Mouse (Mus musculus): ENCODE measurements around the gene Ccdc51.

The Ccdc51 gene

DNA sequence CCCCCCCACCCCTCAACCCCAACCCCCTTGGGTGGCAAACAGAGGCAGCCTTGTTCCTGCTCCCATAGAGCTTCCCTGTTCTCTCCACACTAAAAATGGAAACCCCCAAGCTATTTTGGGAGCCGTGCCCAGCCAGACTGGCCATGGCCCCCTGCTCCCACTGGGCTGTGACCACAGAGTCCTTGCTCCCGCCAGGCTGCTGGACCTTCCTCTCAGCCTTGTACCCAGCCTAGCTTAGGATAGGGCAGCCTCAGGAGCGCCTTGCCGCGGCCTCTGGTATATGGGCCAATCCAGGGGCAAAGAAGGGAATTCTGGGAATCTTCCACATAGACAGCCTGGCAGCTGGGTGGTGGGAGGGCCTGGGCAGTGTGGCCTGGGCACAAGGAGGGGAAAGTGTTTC, 15.5 kb downstream of the Ccdc51 start:
- DNase-seq = peak; percentile 77

DNA sequence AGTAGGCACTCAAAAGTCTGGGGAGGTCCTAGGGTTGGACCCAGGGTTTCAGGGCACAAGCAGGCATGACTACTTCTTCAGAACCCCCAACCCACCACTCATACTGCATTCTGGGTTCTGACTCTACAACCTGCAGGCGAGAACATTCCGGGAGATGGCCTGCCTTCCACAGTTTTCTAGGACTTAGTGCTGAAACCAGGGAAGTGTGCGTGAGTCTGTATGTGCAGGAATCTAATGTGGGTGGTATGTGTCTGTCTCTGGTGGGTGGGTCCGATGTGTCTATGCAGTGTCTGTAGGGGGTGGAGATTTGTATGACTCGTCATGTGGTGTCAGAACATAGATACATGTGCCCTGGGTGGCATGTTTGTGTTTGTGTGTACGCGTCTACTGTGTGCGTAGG, 16.1 kb downstream of the Ccdc51 start:
- peak; percentile 9 for DNase-seq

DNA sequence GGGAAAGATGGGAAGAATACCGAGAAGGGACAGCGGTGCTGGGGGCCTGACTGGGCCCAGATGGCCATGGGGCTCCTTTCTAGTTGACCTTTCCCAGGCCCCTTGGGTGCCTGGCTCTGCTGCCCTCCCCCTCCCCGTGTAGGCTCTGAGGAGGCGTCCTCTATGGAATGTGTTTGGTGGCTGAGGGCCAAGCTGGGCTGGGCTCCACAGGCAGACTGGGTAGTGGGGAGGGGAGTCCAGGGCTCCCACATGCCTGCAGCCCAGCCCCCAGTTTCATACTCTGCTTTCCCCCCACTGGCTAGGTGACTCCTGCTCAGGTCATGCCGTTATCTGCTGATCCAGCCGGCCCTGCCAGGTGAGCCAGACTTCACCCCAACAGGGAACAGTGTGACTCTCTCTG, 16.7 kb downstream of the Ccdc51 start:
- DNase-seq = peak; percentile 57

DNA sequence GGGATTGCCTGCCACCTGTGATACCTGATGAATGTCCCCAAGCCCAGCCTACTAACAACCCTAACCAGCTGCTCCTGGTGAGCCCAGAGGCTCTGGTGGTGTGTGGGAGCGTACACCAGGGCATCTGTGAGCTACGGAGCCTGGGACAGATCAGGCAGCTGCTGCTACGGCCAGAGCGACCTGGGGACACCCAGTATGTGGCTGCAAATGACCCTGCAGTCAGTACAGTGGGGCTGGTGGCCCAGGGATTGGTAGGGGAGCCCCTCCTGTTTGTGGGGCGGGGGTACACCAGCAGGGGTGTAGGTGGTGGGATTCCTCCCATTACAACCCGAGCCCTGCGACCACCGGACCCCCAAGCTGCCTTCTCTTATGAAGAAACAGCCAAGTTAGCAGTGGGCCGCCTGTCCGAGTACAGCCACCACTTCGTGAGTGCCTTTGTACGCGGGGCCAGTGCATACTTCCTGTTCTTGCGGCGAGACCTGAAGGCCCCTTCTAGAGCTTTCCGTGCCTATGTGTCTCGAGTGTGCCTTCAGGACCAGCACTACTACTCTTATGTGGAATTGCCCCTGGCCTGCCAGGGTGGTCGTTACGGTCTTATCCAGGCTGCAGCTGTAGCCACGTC, 18.1 kb downstream of the Ccdc51 start:
- no peak for DNase-seq

DNA sequence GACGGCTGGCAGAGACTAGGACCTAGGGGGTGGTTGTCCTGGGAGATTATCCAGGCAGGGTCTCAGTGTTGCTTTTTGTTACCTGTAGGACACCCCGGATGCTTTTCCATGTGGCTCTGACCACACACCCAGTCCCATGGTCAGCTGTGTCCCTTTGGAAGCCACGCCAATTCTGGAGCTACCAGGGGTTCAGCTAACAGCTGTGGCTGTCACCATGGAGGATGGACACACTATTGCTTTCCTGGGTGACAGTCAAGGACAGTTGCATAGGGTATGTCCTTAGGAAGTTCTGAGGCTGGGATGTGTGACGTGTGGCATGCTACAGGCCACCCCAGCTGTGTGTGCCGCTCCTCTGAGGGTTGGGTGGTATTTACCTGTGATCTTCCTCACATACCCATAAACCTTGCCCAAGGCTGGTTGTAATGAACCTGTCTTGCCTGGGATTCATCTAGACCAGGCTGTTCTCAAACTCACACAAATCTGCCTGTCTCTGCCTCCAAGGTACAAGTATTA, 19.7 kb downstream of the Ccdc51 start:
- no peak for DNase-seq

DNA sequence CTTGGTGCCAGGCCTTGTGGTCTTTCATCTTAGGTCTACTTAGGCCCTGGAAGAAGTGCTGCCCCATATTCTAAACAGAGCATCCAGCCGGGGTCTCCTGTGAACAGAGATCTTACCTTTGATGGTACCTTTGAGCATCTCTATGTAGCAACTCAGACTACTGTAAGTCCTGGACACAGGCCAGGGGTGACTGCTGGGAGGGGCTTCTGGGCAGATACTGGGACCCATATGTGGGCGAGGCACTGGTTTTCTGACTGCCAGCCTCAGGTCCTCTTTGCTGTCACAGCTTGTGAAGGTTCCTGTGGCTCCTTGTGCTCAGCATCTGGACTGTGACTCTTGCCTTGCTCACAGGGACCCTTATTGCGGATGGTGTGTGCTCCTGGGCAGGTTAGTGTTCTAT, 20.2 kb downstream of the Ccdc51 start:
- no peak for DNase-seq

DNA sequence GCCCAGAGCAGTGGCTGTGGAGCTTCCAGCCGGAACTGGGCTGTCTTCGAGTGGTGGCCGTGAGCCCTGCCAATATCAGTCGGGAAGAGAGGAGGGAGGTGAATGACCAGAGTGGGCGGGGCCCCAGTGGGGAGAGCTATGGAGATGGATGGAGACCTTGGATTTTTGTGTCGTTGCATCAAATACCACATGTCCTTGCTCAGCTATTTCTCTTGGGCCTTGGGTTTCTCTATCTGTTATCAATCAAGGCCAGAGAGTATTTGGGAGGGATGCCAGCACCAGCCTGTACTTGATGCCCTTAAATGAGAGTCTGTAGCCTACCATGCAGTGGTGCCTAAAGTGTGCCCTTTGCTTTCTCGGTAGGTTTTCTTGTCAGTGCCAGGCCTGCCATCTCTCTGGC, 21.0 kb downstream of the Ccdc51 start:
- no peak for DNase-seq

DNA sequence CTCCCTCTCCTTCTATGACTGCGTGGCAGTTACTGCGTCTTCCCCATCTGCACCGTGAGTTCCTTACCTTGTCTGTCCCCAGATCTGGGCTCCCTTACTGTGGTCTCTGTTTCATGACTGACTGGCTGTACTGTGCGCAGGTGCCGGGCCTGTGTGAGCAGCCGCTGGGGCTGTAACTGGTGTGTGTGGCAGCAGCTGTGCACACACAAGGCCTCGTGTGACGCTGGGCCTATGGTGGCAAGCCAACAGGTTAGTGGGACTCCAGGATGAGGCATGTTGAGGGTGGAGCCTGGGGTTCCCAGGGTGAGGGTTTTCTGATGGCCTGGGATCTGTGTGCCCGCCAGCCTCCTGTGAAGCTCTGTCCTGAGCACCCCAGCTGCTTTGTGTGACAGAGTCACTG, 21.8 kb downstream of the Ccdc51 start:
- DNase-seq = no peak

DNA sequence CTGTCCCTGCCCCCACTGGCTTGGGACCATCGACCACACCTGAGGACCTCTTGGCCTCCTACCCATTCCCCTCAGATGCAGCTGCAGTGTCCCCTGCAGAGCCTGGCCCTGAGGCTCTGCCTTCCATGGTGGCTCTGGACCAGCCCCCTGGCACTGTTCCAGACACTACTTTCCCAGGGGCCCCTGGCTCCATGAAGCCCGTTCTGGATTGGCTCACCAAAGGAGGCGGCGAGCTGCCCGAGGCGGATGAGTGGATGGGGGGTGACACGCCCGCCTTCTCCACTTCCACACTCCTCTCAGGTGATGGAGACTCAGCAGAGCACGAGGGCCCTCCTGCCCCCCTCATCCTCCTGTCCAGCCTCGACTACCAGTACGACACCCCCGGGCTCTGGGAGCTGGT, 22.7 kb downstream of the Ccdc51 start:
- peak; percentile 37 for DNase-seq

DNA sequence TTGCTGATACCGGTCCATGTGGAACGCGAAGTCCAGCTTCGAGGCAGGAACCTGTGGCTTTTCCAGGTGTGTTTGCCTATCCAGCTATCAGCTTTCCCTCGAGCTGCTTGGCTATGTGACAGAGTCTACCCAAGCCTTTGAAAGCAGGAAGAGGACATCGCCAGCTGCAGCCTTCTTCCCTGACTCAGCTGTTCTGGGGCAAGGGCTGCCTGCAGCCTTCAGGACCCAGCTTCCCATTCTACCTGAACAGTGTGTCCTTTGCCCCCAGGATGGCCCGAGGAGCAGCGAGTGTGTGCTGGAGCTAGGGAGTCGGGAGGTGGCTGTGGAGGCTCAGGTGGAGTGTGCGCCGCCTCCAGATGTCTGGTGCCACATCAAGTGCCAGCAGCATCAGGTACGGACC, 23.4 kb downstream of the Ccdc51 start:
- no peak for DNase-seq

DNA sequence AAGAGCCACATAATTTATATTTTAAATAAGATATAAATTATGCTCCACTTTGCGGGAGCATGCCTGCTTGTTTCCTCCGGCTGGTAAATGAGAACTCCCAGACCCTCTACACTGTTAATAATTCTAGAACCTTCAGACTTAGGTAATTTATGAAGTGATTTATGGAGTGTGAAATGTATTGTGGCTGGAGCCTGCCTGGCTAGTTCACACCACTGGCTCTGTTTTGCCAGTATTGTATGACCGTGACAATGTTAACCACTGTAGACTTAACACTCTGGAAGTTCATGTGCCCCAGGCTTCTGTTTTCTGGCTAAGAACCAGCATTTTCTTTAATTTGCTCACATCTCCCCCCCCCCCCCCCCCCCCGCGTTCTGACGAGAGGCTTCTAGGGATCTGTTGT, 25.0 kb downstream of the Ccdc51 start:
- no peak for DNase-seq

DNA sequence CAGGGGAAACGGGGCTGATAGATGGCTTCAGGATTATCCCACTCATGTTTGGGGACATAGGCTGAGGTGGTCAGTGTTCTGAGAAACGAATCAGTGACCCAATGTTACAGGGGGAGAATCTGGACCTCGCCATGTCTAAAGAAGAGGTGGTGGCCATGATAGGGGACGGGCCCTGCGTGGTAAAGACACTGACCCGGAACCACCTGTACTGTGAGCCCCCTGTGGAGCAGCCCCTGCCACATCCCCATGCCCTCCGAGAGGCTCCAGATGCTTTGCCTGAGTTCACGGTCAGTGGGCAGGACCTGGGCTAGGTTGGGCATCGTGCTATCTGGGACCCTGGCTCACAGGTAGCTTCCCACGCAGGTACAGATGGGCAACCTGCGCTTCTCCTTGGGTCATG, 27.9 kb downstream of the Ccdc51 start:
- DNase-seq = no peak

DNA sequence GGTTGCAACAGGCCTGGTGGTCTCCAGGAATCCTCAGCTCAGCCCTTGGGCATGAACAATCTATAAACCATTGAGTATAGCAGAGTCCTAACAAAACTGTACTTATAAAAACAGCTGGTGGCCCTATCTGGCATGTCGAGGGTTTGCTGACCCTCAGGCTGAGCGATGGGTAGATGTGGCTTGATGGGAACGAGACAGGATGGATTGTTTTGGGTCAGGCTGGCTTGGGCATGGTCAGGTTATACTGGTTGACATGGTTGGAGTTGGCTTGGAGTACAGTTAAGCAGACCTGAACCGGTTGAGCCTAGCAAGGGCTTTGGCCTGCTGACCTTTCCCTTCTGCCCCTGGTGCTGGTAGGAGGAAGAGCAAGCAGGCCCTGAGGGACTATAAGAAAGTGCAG, 28.8 kb downstream of the Ccdc51 start:
- no peak for DNase-seq

DNA sequence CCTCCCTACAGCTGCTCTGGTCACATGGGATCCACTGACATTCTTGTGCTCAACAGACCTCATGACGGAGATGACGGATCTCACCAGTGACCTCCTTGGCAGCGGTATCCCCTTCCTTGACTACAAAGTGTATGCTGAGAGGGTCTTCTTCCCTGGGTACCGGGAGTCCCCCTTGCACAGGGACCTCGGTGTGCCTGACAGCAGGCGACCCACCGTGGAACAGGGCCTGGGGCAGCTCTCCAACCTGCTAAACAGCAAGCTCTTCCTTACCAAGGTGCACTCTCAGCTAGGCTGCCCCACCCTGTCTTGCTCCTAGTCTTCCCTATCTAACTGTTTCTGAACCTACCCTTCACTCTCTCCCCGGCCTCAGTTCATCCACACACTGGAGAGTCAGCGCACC, 29.3 kb downstream of the Ccdc51 start:
- DNase-seq = no peak

DNA sequence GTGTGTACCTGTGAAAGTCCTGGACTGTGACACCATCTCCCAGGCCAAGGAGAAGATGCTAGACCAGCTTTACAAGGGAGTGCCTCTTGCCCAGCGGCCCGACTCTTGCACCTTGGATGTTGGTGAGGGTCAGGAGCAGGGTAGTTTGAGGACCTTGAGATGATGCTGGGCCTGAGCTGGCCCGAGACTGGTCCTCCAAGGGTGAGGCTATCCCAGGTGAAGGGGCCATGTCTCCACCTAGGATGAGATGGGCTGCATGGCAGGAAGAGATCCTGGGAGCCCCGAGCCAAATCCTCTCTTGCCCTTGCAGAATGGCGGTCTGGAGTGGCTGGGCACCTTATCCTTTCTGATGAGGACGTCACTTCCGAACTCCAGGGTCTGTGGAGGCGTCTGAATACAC, 31.0 kb downstream of the Ccdc51 start:
- no peak for DNase-seq

DNA sequence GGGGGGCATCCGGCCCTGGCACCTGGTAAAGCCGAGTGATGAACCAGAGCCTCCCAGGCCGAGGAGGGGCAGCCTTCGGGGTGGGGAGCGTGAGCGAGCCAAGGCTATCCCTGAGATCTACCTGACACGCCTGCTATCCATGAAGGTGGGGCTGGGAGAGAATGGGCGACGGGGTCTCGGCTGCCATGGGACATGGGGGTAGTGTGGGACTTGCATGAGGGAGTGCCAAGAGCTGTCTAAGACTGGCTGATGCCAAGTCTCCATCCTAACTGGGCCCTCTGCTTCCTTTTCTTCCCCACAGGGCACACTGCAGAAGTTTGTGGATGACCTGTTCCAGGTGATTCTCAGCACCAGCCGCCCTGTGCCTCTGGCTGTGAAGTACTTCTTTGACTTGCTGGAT, 32.0 kb downstream of the Ccdc51 start:
- DNase-seq = no peak

DNA sequence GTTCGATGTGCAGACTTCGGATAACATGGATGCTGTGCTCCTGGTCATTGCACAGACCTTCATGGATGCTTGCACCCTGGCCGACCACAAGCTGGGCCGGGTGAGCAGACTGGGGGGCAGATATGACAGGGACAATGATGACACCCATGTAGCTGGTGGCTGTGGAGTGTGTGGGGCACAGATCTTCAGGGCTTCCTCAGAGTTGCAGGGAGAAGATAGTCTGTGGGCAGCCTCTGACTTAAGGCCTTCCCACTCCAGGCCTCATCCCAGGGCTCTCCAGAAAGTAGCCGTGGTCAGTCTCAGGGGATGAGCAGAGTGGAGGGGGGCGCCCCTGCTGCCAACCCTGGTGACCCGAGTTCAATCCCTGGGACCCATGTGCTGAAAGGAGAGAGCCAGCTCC, 32.6 kb downstream of the Ccdc51 start:
- DNase-seq = no peak

DNA sequence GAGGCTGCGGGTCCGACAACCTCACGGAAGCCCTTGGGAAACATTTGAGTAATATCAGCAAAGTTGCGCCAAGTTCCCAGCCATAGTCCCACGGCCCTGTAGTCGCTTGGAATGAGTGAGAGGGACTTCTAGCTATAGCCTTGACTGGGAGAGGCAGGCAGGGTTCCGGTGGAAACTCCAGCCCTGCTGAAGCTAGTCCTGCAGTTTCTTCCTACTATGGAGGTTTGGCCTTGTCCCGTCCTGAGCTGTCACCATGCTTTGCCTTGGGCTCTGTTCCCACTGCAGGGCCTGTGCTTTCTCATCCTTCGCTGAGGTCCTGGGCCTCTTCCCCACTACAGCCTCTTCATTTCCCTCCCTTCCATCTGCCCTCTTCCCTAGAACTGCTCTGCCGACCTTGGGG, 33.9 kb downstream of the Ccdc51 start:
- DNase-seq = no peak

DNA sequence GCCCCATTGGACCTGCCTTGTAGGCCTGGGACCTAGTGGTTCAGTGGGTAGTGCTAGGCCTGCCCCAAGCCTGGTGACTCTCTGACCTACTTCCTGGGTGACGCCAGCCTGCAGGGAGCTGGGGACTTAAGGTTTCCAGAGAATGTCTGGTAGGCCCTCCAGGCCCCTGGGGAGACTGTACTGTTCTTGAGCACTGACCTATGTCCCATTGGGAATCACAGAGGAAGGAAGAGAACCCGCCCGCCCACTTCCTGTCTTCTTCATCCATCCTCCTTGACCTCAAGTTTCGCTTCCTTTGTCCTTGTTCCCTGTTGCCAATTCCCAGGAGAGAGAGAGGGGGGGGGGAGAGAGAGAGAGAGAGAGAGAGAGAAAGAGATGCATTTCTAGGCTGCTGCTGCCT, 35.8 kb downstream of the Ccdc51 start:
- no peak for DNase-seq

DNA sequence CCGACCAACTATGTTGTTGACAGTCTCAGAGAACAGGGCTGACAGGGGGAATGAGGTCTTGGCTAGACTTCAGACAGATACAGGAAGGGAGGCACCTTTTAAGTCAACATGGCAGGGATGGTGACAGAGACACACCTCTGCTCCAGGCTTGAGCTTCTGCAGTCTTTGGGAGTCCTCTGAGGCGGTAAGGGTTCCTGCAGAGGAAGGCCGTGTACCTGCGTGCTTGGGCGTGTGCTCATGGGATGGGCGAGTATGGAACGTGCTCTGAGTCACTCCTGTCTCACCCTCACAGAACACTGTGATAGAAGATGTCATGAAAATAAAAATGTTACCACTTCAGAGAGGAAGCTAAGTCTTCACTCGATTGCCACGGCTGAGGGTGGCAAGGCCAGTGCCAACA, 37.3 kb downstream of the Ccdc51 start:
- DNase-seq = no peak

DNA sequence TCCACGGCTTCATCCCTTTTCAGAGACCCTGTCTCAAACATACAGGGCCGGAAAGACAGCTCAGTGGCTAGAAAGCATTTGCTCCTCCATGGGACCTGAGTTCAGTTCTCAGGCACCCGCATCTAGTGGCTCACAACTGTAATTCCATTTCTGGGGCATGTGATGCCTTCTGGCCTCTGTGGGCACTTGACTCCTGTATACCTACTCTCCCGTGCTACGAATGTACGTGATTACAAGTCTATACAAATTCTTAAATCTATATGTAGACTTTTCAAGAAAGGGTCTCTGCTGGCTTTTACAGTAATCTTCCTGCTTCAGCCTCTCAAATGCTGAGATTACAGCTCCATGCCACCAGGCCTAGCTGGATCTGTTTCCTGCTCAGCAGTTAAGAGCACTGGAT, 38.7 kb downstream of the Ccdc51 start:
- no peak for DNase-seq

DNA sequence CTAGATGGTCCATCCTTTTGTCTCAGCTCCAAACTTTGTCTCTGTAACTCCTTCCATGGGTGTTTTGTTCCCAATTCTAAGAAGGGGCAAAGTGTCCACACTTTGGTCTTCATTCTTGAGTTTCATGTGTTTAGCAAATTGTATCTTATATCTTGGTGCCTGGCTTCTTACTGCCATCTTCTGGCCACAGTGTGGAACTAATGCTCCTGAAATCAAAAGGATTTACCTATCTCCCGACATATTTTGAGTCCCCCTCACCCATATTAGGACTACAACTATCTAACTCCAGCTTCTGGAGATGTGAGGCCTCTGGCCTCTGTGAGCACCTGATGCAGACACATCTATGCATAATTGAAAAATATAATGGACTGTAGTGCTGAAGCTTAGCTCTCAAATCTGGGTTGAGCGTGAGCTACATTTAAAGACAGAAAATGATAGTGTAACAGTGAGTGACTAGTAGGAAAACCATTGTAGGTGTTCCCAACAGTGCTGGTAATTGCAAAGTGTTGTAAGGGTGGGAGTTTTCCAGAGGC, 40.3 kb downstream of the Ccdc51 start:
- DNase-seq = peak; percentile 66

DNA sequence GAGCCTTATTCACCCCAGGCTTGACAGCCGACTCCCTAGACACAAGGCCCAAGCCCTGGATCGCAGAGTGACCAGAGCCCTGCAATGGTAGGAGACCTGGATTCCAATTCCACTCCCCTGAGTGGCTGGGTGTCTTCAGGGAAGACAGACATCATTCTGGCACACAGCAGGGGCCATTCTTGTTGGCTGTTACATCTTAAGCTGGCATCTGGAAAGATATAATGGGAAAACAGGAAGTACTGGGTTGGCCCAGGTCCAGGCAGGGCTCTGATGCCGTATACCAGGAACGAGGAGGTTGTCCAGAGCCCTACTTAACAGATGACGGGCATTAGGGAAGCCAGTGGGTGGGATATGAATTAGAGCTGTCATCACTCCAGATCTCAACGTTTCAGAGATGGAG, 41.0 kb downstream of the Ccdc51 start:
- peak; percentile 20 for DNase-seq

DNA sequence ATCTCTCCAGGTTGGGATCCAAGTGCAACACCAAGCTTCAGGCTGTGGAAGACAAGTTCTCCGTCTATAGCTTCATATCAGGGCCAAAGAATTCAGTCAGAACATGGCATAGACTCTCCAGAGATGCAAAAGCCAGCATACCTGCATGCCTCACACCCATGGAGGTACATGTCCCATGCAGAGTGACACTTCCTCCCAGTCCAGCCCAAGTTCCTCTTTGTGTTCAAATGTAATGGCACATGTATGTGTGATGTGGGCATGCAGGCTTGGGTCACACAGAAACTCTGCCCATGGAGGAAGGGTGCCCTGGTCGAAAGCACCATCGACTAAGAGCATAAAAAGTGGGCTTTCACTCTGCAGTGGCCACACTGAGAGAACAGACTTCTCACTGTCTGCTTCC, 41.9 kb downstream of the Ccdc51 start:
- DNase-seq = no peak

DNA sequence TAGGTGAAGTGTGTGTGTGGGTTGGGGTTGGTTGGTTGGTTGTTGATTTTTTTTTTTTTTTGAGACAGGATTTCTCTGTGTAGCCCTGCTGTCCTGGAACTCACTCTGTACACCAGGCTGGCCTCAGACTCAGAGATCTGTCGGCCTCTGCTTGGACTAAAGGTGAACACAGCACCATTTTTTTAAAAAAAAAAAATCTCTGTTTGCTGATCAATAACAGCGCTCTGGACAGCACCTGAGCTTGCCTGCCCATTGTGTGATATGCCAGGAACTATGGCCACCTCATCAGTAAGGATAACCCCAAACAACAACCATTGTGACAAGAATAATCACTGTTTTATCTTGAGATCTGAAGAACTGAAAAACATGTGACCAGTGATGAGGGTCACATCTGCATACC, 42.8 kb downstream of the Ccdc51 start:
- no peak for DNase-seq
